Mouse (Mus musculus) embryonic stem cell, embryonic (primary cell): ENCODE results near the gene Mif.

ENCODE experiments used
- CTCF ChIA-PET, 4 experiments: fragments of 300-600 bp in 2 of 4; fragments of 350-600 bp in 2 of 4; sonication (Branson Sonifier 250); formaldehyde crosslinking; loops; one replicate each; lab custom pipeline; 2022; ENCODE audit warnings: inconsistent platforms in 2 of 4; lab: Charles Lee
- POLR2A ChIA-PET, 4 experiments: fragments of 300-600 bp in 2 of 4; fragments of 350-600 bp in 2 of 4; sonication (Branson Sonifier 250); formaldehyde crosslinking; loops; one replicate each; lab custom pipeline; 2022; ENCODE audit warnings: antibody characterized with exemption in 4 of 4, inconsistent platforms in 1 of 4; lab: Charles Lee

The Mif gene

DNA sequence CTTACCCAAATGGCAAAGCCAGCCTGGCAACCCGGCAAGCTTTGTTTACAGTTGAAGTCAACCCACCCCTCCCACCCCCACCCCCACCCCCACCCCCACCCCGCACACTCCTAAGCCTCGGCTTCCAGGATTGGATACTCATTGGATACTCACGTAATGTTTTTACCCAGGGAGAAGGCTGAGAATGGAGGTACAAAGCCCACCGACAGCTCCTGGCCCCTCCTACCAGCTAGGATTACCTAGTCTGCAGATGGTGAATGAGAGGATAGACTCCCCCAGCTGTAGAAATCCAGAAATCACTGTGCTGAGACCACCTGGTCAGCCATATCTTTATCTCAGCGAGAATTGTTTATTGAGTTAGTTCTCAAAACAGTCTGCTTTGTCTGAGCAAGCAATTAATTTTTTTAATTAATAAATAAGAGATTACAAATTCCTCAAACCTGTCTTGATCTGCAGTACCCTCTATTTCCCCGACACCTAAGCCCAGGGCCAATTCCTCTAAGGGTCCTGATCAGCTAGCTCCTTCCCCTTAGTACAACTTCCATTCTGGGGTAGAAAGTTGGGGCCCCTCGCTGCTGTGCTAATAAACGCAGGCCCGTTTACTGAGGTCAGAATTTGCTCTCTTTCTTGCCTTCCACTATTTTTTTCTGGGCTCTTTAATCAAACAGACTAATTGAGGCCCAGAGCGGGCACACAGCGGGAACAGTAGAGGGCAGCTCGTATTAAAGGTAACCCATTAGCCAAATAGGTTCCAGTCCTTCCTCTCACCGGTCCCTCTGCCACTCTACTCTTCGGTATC lies 22.6 kb upstream of the Mif start:
- CTCF ChIA-PET, result interaction anchor here (0.5 to 2.8 kb wide), 71 partner anchors 9 to 317 kb away, joined by 3 to 18 read pairs (median 4); partner anchors contain the start of genes Gstt2 (in 2 of the 4), Mif (in 2 of the 4), Ddt (in 1 of the 4) and Derl3 (in 1 of the 4)

DNA sequence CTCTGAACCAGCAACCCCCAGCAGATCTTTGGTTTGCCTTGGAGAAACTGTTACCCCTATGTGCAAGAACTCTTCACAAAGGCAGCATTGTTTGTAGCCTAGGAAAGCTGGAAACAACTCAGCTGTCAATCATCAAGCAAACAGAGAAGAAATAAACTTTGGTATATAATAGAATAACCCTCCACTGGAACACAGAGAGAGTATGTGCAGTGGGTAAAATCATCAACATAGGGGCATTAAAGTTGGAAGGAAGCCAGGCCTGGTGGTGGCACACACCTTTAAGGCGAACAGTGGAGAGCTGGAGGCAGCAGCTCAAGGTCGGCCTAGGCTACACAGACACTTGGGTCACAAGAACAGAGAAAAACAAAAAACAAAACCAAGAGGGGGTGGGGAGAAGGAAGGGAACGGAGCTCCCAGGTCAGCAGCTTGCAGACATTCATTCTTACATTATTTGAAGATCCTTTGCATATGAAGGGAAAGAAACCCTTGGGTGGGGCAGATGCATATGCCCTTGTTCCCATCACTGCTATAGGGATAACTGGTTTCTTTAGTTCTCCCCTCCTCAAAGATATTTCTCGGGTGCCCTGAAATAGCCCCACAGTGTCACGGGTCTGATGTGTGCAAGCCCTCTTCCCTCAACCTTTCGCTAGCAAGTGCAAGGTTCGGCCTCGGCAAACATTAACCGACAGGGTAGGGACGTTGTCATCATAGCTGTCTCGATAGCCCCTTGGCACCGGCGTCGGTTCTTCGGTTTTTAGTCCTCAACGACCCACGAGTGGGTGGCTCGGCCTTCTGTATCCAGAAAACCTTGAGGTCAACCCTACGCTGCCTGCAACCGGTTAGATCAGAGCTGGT lies 21.8 kb upstream of the Mif start:
- CTCF ChIA-PET, result interaction anchor here (0.6 to 2.8 kb wide), 37 partner anchors 8 to 1636 kb away, joined by 3 to 15 read pairs (median 4); partner anchors contain the start of genes Gstt2 (in 2 of the 4), Ddt (in 1 of the 4), Derl3 (in 1 of the 4) and Mif (in 1 of the 4)
- POLR2A ChIA-PET, result interaction anchor here (0.6 to 16.1 kb wide), 89 partner anchors 9 to 1054 kb away, joined by 3 to 260 read pairs (median 7); partner anchors contain the start of genes Mif (in 4 of the 4), Chchd10 (in 3 of the 4), Ddt (in 3 of the 4) and Gstt2 (in 3 of the 4)

More for the DNA sequence above, 22.6 kb upstream of the Mif start:
- POLR2A ChIA-PET, result interaction anchor here (0.6 to 16.1 kb wide), 96 partner anchors 9 to 1054 kb away, joined by 3 to 260 read pairs (median 6); partner anchors contain the start of genes Mif (in 4 of the 4), Chchd10 (in 3 of the 4), Ddt (in 3 of the 4) and Gstt2 (in 3 of the 4)

DNA sequence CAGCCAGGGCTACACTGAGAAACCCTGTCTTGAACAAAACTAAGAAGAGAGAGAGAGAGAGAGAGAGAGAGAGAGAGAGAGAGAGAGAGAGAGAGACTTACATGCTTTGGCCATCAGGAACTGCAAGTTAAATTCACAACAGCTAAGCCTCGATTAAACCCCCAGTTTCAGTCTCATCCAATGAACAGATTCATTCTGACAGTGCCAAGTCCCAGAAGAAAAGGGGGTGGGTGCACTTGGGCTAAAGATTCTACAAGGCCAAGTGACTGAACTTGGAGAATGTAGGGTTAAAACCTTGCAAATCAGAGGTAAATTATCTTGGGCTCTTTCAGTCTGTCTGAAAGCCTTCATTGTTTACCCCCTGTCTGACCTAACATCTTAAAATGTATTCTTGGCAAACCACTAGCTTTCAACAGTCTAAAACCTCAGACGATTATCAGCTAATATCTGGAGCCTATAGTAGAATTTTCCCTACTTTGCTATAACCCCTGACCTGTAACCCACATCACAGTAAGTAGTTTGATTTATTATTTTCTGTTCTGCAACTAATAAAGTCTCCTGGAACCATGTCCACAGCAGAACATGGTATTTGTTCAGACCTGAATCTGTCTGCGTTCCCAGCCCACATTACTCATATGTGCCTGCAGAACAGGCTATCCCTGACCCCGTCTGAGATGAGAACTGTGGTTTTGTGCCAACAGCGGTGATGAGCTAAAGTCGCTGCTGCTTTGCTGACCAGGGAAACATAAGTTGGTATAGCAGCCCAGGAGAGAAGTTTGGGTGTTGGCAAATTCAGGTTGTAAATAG lies 20.9 kb upstream of the Mif start:
- ChIA-PET CTCF (interaction anchor here (0.5 to 2.8 kb wide), 13 partner anchors 20 to 177 kb away, joined by 3 to 15 read pairs (median 4); partner anchors contain the start of gene Gstt2 (in 1 of the 4)), POLR2A (interaction anchor here (0.6 to 16.1 kb wide), 65 partner anchors 8 to 464 kb away, joined by 3 to 260 read pairs (median 10); partner anchors contain the start of genes Mif (in 4 of the 4), Chchd10 (in 3 of the 4), Gstt2 (in 3 of the 4) and Mmp11 (in 3 of the 4))

DNA sequence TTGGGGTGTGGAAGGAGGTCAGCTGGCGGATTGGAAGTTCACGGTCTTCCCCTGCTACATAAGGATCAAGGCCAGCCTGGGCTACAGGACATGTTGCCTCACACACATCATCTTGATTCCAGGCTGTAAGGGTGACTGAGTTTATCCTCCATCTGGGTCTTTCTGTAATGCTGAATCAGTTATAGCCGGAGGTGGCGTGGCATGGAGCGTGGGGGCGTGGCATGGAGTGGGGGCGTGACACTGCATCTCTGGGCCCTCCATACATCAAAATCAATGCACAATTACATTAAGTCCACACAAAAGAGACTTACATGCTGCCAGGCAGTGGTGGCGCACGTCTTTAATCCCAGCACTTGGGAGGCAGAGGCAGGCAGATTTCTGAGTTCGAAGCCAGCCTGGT lies 20.3 kb upstream of the Mif start:
- POLR2A ChIA-PET, result interaction anchor here (0.6 to 16.1 kb wide), 22 partner anchors 9 to 116 kb away, joined by 3 to 260 read pairs (median 19); partner anchors contain the start of genes Mif (in 4 of the 4), Gstt2 (in 2 of the 4), Mmp11 (in 2 of the 4) and Cabin1 (in 1 of the 4)
- CTCF ChIA-PET, result interaction anchor here in 2 of 4 experiments (0.5 to 1.0 kb wide), 3 partner anchors 27 to 136 kb away, joined by 3 to 4 read pairs (median 4); no protein-coding TSS in a partner anchor

DNA sequence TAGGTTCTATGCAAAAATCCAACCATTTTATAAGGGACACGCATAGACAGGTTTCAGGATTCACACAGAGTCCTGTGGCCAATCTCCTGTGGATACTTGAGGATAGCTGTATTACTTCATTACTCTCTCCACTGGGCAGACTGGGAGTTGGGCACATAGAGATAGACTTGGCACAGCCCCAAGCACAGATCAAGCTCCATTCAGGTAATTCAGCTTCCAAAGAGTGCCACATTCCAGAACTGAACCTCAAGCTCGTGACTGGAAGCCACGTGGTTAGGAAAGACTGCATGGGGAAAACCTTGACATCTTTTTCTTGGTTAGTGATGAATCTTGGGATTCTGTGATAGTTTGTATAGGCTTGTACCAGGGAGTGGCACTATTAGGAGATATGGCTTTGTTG lies 18.8 kb upstream of the Mif start:
- CTCF ChIA-PET, result no interaction called here
- POLR2A ChIA-PET, result interaction anchor here (0.7 to 16.1 kb wide), 31 partner anchors 9 to 243 kb away, joined by 3 to 260 read pairs (median 4); partner anchors contain the start of genes Mif (in 4 of the 4), Gstt2 (in 3 of the 4), Chchd10 (in 2 of the 4) and Mmp11 (in 2 of the 4)

DNA sequence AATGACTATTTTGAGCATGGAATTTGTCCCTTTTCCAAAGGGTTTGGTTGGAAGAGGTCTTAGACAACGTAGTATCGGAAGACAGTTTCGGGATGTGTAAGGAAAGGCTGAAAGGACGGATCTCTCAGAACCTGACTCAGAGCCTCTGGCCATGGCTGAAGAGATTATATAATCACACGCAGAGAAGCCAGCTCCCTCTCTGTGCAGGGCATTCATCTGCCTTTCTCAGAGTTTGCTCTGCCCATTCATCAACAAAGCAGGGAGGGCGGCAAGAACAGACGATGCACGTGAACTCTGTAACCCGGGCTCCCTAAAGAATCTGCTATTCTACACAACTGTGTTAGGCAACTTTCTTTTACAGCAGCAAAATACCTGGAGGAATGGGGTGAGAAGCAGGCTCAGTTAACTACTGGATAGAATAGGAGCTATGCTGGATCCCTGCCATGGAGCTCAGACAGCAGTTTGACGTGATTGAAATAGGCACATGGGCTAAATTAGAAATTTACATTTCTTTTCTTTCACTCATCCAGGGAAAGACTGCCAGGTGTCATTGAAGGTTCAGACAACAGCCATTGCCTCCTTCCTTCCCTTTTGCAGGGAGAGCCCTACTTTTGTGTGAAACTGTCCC lies 13.6 kb upstream of the Mif start:
- ChIA-PET CTCF (interaction anchor here (0.5 to 1.6 kb wide), 4 partner anchors 9 to 35 kb away, joined by 3 to 8 read pairs (median 6); no protein-coding TSS in a partner anchor), POLR2A (interaction anchor here in 3 of 4 experiments (0.6 to 16.1 kb wide), 23 partner anchors 8 to 225 kb away, joined by 3 to 260 read pairs (median 7); partner anchors contain the start of genes Mif (in 3 of the 3), Gstt2 (in 2 of the 3), Cabin1 (in 1 of the 3) and Ddt (in 1 of the 3))

DNA sequence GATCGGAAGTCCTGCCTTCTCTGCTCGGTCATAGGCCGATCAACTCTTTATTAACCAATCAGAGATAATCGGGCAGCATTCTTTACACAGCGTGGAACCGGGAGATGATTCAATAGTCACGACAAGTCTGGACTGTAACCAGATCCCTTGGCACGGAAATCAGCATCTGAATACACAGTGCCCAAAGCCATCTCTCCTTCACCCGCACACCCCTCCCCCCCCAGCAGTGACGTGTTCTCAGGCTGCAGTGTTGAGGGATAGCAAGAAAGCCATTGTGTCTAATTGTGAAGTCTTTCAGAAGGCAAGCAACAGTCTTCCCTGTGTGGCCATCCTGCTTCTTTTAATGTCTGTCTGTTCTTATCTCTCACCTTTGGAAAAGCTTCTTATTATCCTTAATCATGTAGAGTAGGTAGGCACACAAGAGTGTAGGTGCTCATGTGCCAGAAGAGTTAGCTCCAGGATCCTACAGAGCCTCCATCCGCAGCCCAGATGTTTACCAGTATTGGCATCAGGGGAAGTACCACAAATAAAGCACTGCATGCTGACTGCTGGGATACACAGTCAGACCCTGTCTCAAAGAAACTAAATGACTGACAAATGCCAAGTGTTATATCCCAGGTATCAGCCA lies 13.0 kb upstream of the Mif start:
- CTCF ChIA-PET, result interaction anchor here in 2 of 4 experiments (0.9 to 1.6 kb wide), 2 partner anchors 10 to 34 kb away, joined by 3 to 7 read pairs; no protein-coding TSS in a partner anchor
- POLR2A ChIA-PET, result interaction anchor here in 3 of 4 experiments (0.5 to 16.1 kb wide), 29 partner anchors 9 to 310 kb away, joined by 3 to 260 read pairs (median 6); partner anchors contain the start of genes Mif (in 3 of the 3), Gstt2 (in 2 of the 3), Cabin1 (in 1 of the 3) and Ddt (in 1 of the 3)

DNA sequence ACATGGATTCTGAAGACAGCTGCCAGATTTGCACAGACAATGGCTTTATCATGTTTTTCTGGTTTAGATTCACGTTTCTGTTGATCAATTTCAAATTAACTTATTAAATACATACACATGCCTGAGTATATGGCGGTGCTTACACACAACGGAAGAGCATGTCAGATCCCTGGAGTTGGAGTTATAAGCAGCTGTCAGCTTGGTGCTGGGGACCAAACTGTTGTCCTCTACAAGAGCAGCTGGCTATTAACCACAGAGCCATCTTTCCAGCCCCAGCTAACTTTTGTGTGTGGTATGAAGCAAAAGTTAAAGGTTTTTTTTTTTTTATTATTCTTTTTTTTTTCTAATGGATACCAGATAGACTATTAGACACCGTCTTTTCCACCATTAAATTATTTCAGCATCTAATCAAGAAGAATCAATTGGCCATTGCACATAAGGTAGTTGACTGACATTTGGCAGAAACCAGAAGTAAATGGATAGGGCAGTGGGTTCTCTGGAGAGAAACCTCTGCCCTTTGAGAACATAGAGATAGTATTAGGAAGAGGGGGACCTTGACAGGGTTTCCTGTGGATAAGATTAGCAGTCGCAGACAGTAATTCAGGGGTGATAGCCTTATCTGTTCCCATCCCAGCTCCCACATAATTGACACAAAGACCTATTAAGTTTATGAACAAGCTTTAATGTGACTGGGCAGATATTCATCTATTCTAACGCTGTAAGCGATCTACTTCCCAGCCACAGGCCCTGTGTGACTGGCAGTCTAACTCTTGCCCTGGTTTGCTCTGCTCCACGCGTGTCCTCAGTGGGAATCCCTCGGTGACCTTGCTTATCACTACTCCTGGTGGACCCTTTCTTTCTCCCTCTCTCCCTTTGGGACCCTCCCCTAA lies 12.2 kb upstream of the Mif start:
- CTCF ChIA-PET, result interaction anchor here in 1 of 4 experiments (0.7 to 1.6 kb wide), 3 partner anchors 11 to 351 kb away, joined by 3 to 7 read pairs (median 4); no protein-coding TSS in a partner anchor
- POLR2A ChIA-PET, result interaction anchor here in 3 of 4 experiments (0.5 to 16.1 kb wide), 29 partner anchors 10 to 310 kb away, joined by 3 to 260 read pairs (median 5); partner anchors contain the start of genes Mif (in 3 of the 3), Mmp11 (in 2 of the 3), Ddt (in 1 of the 3) and Gstt2 (in 1 of the 3)

DNA sequence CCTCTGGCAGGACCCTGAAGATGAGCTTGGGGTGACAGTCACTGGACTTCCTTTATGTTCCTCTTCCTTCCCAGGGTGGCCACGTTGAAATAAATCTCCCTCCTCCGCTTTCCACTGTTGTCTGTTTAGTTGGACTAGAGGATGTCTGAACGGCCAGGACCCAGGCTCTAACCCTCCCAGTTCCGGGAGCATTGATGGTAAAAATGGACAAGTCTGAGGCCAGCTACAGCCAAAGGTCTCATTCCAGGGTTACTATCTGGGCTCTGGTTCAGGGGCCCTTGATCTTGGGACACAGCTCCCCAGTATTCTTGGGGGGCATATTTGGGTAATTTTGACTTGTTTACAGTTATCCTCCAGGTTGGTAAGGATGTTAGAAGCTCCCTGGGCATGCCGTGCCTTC lies 1.5 kb upstream of the Mif start:
- ChIA-PET POLR2A (interaction anchor here in 3 of 4 experiments (0.6 to 10.3 kb wide), 26 partner anchors 8 to 90 kb away, joined by 3 to 260 read pairs (median 8); partner anchors contain the start of genes Gm867 (in 2 of the 3), Gstt2 (in 2 of the 3), Smarcb1 (in 2 of the 3) and Ddt (in 1 of the 3)), CTCF (interaction anchor here in 3 of 4 experiments (0.6 to 1.1 kb wide), 4 partner anchors 20 to 308 kb away, joined by 3 to 7 read pairs (median 4); no protein-coding TSS in a partner anchor)

DNA sequence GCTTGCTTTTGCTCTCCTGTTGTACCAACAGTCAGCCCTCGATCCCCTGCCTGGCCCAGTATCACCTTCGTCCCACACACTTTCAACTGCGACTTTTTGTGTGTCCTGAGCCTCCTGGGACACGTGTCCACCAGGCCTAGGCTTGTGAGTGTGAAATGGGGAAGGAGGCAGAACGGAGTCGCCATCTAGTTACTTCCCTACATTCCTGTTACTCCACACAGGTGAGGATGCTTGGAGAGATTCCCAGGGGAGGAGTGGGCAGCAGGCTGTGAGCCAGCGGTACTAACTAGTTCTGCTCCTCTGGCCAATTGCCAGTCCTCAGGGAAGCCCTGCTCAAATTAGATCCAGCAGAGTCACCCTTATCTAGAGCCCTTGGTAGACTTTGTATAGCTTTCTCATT lies 706 bp upstream of the Mif start:
- CTCF ChIA-PET, result interaction anchor here in 3 of 4 experiments (0.6 to 1.8 kb wide), 4 partner anchors 21 to 307 kb away, joined by 3 to 11 read pairs (median 4); partner anchors contain the start of gene Gstt2 (in 1 of the 3)
- POLR2A ChIA-PET, result interaction anchor here (0.7 to 10.3 kb wide), 40 partner anchors 9 to 256 kb away, joined by 3 to 260 read pairs (median 10); partner anchors contain the start of genes Cabin1 (in 2 of the 4), Gm867 (in 2 of the 4), Gstt2 (in 2 of the 4) and Smarcb1 (in 2 of the 4)

DNA sequence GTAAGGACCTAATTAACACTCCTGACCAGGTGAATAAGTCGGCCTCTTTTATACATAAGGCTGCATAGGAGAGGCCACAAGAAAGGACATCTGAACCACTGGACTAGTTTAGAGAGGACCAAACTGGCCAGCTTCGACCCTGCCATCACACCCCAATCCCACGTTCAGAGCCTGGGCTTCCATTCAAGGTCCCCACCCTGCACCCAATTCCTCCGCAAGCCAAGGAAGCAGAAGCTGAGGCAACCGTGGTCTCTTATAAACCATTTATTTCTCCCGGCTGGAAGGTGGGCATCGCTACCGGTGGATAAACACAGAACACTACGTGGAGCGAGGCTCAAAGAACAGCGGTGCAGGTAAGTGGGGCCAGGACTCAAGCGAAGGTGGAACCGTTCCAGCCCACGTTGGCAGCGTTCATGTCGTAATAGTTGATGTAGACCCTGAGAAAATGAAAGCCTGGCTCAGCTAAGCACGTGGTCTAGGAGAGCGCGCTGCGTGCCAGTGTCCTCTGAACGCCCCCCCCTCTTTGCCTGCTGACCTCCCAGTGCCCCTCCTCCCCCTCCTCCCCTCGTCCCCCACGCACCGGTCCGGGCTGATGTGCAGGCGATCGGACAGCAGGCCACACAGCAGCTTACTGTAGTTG lies 813 bp downstream of the Mif start:
- CTCF ChIA-PET, result interaction anchor here in 3 of 4 experiments (0.5 to 1.7 kb wide), 16 partner anchors 8 to 273 kb away, joined by 3 to 12 read pairs (median 5); partner anchors contain the start of gene Cabin1 (in 2 of the 3)
- POLR2A ChIA-PET, result interaction anchor here (0.5 to 10.3 kb wide), 86 partner anchors 8 to 302 kb away, joined by 3 to 260 read pairs (median 5); partner anchors contain the start of genes Gstt2 (in 4 of the 4), Ddt (in 3 of the 4), Gm867 (in 3 of the 4) and Cabin1 (in 2 of the 4)

DNA sequence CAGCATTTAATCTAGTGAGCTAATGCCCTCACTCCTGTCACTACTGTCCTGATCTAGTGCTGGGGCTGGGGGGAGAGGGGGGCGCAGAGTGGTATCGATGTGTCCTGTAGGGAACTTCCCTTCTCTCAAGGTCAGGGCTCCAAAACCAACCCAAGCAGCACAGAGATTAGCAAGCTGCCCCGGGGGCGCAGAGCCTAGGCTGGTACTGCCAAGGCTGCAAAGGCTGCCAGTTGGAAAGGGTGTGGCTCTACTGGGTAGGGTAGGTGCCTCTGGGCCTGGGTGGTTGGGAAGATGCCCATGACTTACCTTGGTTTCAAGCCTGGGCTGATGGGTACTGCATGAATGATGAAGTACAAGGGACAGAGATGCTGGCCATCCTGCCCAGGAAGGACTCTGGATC lies 2.4 kb downstream of the Mif start:
- POLR2A ChIA-PET, result interaction anchor here (0.5 to 10.3 kb wide), 33 partner anchors 7 to 343 kb away, joined by 3 to 260 read pairs (median 5); partner anchors contain the start of genes Gstt2 (in 3 of the 4), Ddt (in 2 of the 4), Gm867 (in 2 of the 4) and Mmp11 (in 2 of the 4)
- CTCF ChIA-PET, result interaction anchor here in 3 of 4 experiments (0.6 to 1.5 kb wide), 6 partner anchors 25 to 656 kb away, joined by 3 to 6 read pairs (median 4); no protein-coding TSS in a partner anchor

DNA sequence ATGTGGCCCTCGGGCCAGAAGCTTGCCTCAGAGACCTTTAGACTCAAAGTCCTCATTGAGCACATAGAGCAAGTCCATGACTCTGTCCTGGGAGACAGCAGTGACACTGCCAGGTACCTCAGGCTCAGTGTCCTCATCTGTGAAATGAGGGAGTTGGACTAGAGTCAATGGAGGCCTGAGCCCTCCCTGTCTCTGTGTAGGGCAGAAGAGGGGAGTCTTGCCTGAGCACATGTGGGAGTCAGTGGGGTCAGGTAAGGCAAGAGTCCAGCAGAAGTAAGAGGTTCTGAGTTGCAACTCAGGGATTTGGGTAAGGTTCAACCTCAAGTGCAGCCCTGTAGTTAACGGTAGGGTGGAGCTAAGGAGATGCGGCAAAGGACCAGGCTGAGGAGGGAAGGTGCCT lies 3.1 kb downstream of the Mif start:
- POLR2A ChIA-PET, result interaction anchor here in 3 of 4 experiments (0.5 to 10.3 kb wide), 24 partner anchors 8 to 188 kb away, joined by 3 to 260 read pairs (median 5); partner anchors contain the start of genes Mmp11 (in 3 of the 3), Gstt2 (in 2 of the 3), Chchd10 (in 1 of the 3) and Ddt (in 1 of the 3)
- CTCF ChIA-PET, result interaction anchor here in 1 of 4 experiments (0.6 kb wide), 2 partner anchors 94 to 657 kb away, joined by 4 to 6 read pairs; no protein-coding TSS in a partner anchor
